Mouse (Mus musculus) midbrain, embryonic 16.5 days (tissue): ENCODE results near the gene Prss30. TPM values are rescaled to one million over a fixed set of nuclear protein-coding genes. Genes with fewer than 3 reads are reported as not detected.

Experiments used
- ATAC-seq: fragments of 200-750 bp; cut with Nextera tagmentation; 2 replicates; pipeline ENCODE4 v1.8.0; 2017; ENCODE audit warnings: moderate TSS enrichment
- H3K27ac ChIP-seq: fragments of 300-500 bp; sonication (generic); 2 replicates; pipeline ENCODE4 v1.5.1; 2014; ENCODE audit warnings: mild to moderate bottlenecking, low read length, mixed read lengths
- H3K27me3 ChIP-seq: fragments of 300-500 bp; sonication (generic); 2 replicates; pipeline ENCODE4 v1.6.1; 2014; ENCODE audit warnings: low read depth, low read length, mixed read lengths; ENCODE audit not compliant: control insufficient read depth, insufficient read depth
- H3K36me3 ChIP-seq: fragments of 300-500 bp; sonication (generic); 2 replicates; pipeline ENCODE4 v1.6.1; 2014; ENCODE audit warnings: mild to moderate bottlenecking, low read length, moderate library complexity, mixed read lengths; ENCODE audit not compliant: control insufficient read depth, insufficient read depth
- H3K4me1 ChIP-seq: fragments of 300-500 bp; sonication (generic); 2 replicates; pipeline ENCODE4 v1.6.1; 2014; ENCODE audit warnings: mild to moderate bottlenecking, low read length, mixed read lengths; ENCODE audit not compliant: control insufficient read depth, insufficient read depth
- H3K4me2 ChIP-seq: fragments of 300-500 bp; sonication (generic); 2 replicates; pipeline ENCODE4 v1.6.1; 2014; ENCODE audit warnings: mild to moderate bottlenecking, low read length, mixed read lengths
- H3K4me3 ChIP-seq: fragments of 300-500 bp; sonication (generic); 2 replicates; pipeline ENCODE4 v1.5.1; 2014; ENCODE audit warnings: low read depth, mild to moderate bottlenecking, low read length, moderate library complexity, mixed read lengths
- H3K9ac ChIP-seq: fragments of 300-500 bp; sonication (generic); 2 replicates; pipeline ENCODE4 v1.6.1; 2014; ENCODE audit warnings: low read depth, low read length, mixed read lengths
- H3K9me3 ChIP-seq: fragments of 300-500 bp; sonication (generic); replicated peaks from 2 replicates; pipeline ENCODE4 v1.6.1; 2014; ENCODE audit warnings: mild to moderate bottlenecking, low read length, mixed read lengths; ENCODE audit not compliant: control insufficient read depth, poor library complexity, severe bottlenecking
- WGBS: fragments of 180-500 bp; shearing (Covaris S2); extraction: QIAGEN DNeasy Blood & Tissue Kit; methylation state at CpG from one replicate; pipeline ENCODE4 v1.1.7; 2014; 5-methylcytosine and 5-hydroxymethylcytosine counted together
- polyA plus RNA-seq: library from polyadenylated mRNA; unstranded; fragments of >200 nt; fragmentation: Nextera tagmentation; extraction: Ambion mirVana; gene quantifications from 2 replicates; pipeline ENCODE4 v1.2.1, GENCODE M21; 2015

Gene Prss30
- polyA plus RNA-seq, 1 experiment from 2014 or later: 0.24 TPM

- H3K4me2 ChIP-seq: no peak overlapping the region
- H3K4me1 ChIP-seq: no peaks in the 10 kb centered on the region
- no peak overlapping the region for H3K4me3 ChIP-seq
- ATAC-seq: no peak
- no peaks in the 10 kb centered on the region for H3K36me3 ChIP-seq
- H3K27ac ChIP-seq: no peak overlapping the region
- WGBS: 50% methylated on average over 1 of the region's 1 CpGs
- H3K9me3 ChIP-seq: 0 out of 2 replicates have a peak, but pooled peaks cover 3% of the 10 kb centered on the region
- H3K9ac ChIP-seq: no peak overlapping the region
- no peaks in the 10 kb centered on the region for H3K27me3 ChIP-seq
Observed at GRCm38 (mm10) chr17:24007391-24007790, 27.0 kb upstream of the Prss30 start.

- no peaks in the 10 kb centered on the region for H3K4me1 ChIP-seq
- no peak overlapping the region for H3K27ac ChIP-seq
- no peak for ATAC-seq
- H3K9ac ChIP-seq: no peak overlapping the region
- H3K9me3 ChIP-seq: 0 out of 2 replicates have a peak, but pooled peaks cover 3% of the 10 kb centered on the region
- no peaks in the 10 kb centered on the region for H3K27me3 ChIP-seq
- H3K4me2 ChIP-seq: no peak overlapping the region
- WGBS: 47% methylated on average over 2 of the region's 2 CpGs
- H3K4me3 ChIP-seq: no peak overlapping the region
- no peaks in the 10 kb centered on the region for H3K36me3 ChIP-seq
Observed at GRCm38 (mm10) chr17:24006930-24007329, 26.6 kb upstream of the Prss30 start.

GRCm38 (mm10) chr17:24005049-24005448 lies 24.7 kb upstream of the Prss30 start:
- Histone ChIP-seq H3K4me3 (no peak overlapping the region), H3K9me3 (0 out of 2 replicates have a peak, but pooled peaks cover 3% of the 10 kb centered on the region), H3K36me3 (no peaks in the 10 kb centered on the region), H3K9ac (no peak overlapping the region), H3K27ac (no peak overlapping the region), H3K4me2 (no peak overlapping the region), H3K4me1 (no peaks in the 10 kb centered on the region), H3K27me3 (no peaks in the 10 kb centered on the region)
- whole genome bisulfite sequencing: 94% methylated on average over 3 of the region's 3 CpGs
- no peak for ATAC-seq

- no peak for ATAC-seq
- WGBS: 91% methylated on average over 14 of the region's 14 CpGs
- Histone ChIP-seq H3K4me1 (no peaks in the 10 kb centered on the region), H3K9me3 (0 out of 2 replicates have a peak, but pooled peaks cover 3% of the 10 kb centered on the region), H3K27ac (no peak overlapping the region), H3K27me3 (no peaks in the 10 kb centered on the region), H3K4me3 (no peak overlapping the region), H3K9ac (no peak overlapping the region), H3K36me3 (no peaks in the 10 kb centered on the region), H3K4me2 (no peak overlapping the region)
Observed at GRCm38 (mm10) chr17:24004071-24004665, 23.8 kb upstream of the Prss30 start.

- H3K27ac ChIP-seq: no peak overlapping the region
- no peaks in the 10 kb centered on the region for H3K4me1 ChIP-seq
- no peak for ATAC-seq
- WGBS: 70% methylated on average over 5 of the region's 5 CpGs
- H3K9me3 ChIP-seq: no peaks in the 10 kb centered on the region
- H3K9ac ChIP-seq: no peak overlapping the region
- no peak overlapping the region for H3K4me2 ChIP-seq
- no peak overlapping the region for H3K4me3 ChIP-seq
- H3K27me3 ChIP-seq: no peaks in the 10 kb centered on the region
- H3K36me3 ChIP-seq: no peaks in the 10 kb centered on the region
Observed at GRCm38 (mm10) chr17:24000404-24000803, 20.0 kb upstream of the Prss30 start.

GRCm38 (mm10) chr17:23998383-23998782 lies 18.0 kb upstream of the Prss30 start:
- no peak overlapping the region for H3K9ac ChIP-seq
- WGBS: 81% methylated on average over 6 of the region's 6 CpGs

GRCm38 (mm10) chr17:23997901-23998300 lies 17.5 kb upstream of the Prss30 start, which contains the start of gene Prss22:
TSS of gene Prss22 (minus strand) at chr17:23998100.
- Histone ChIP-seq H3K9me3 (no peaks in the 10 kb centered on the region), H3K9ac (no peak within 1 kb of the TSS), H3K27ac (no peak within 1 kb of the TSS), H3K27me3 (no peaks in the 10 kb centered on the region), H3K4me3 (no peak within 1 kb of the TSS), H3K4me2 (no peak within 1 kb of the TSS), H3K4me1 (peaks cover 6% of the 10 kb centered on the region; the same call in 1 of the 2 replicates), H3K36me3 (no peaks in the 10 kb centered on the region)
- WGBS: 77% methylated on average over 2 of the region's 2 CpGs
- no peak for ATAC-seq

More at GRCm38 (mm10) chr17:23998383-23998782, 18.0 kb upstream of the Prss30 start:
- Histone ChIP-seq H3K36me3 (no peaks in the 10 kb centered on the region), H3K27ac (no peak overlapping the region), H3K4me3 (no peak overlapping the region), H3K4me2 (no peak overlapping the region), H3K9me3 (no peaks in the 10 kb centered on the region), H3K4me1 (peaks cover 4% of the 10 kb centered on the region; the same call in 1 of the 2 replicates), H3K27me3 (no peaks in the 10 kb centered on the region)
- ATAC-seq: no peak

- ATAC-seq: no peak
- no peak overlapping the region for H3K27ac ChIP-seq
- H3K4me1 ChIP-seq: peaks cover 6% of the 10 kb centered on the region; the same call in 1 of the 2 replicates
- no peak overlapping the region for H3K4me3 ChIP-seq
- no peak overlapping the region for H3K9ac ChIP-seq
- H3K27me3 ChIP-seq: no peaks in the 10 kb centered on the region
- H3K4me2 ChIP-seq: no peak overlapping the region
- 17% methylated on average over 1 of the region's 1 CpGs for WGBS
- H3K36me3 ChIP-seq: no peaks in the 10 kb centered on the region
- H3K9me3 ChIP-seq: no peaks in the 10 kb centered on the region
Observed at GRCm38 (mm10) chr17:23995421-23995820, 15.1 kb upstream of the Prss30 start.

GRCm38 (mm10) chr17:23994667-23995066 lies 14.3 kb upstream of the Prss30 start:
- Histone ChIP-seq H3K9me3 (no peaks in the 10 kb centered on the region), H3K27ac (no peak overlapping the region), H3K4me3 (no peak overlapping the region), H3K27me3 (no peaks in the 10 kb centered on the region), H3K4me2 (no peak overlapping the region), H3K36me3 (no peaks in the 10 kb centered on the region), H3K4me1 (peaks cover 6% of the 10 kb centered on the region; the same call in 1 of the 2 replicates), H3K9ac (no peak overlapping the region)
- 76% methylated on average over 7 of the region's 7 CpGs for WGBS
- ATAC-seq: 0 out of 2 replicates have a peak, but pooled peaks have one; percentile 12
